In genomic region chr4:22017656-22018379, GRCm38 (mm10) we compare ENCODE assay signal across 8 mouse cellular contexts.
A peak's percentile ranks its signal among the peaks of the same experiment; 100 is the strongest.
DNase-seq lines count a peak whose midpoint lies in the region; ATAC-seq lines count a peak whose summit lies in the region.

No protein-coding gene starts in this region.

- H3K36me3 ChIP-seq in kidney, embryonic 15.5 days = no peaks in the 10 kb centered on the region
- H3K36me3 ChIP-seq in limb, embryonic 12.5 days = no peaks in the 10 kb centered on the region

- 16% methylated on average over 9 of the region's 9 CpGs for WGBS in kidney, embryonic 15.5 days
- WGBS in limb, embryonic 12.5 days = 13% methylated on average over 9 of the region's 9 CpGs

- no peak overlapping the region for H3K27ac ChIP-seq in kidney, embryonic 15.5 days
- H3K27ac ChIP-seq in limb, embryonic 12.5 days = no peak overlapping the region

- H3K4me1 ChIP-seq in kidney, embryonic 15.5 days = no peaks in the 10 kb centered on the region
- H3K4me1 ChIP-seq in limb, embryonic 12.5 days (replicated peaks) = no peaks in the 10 kb centered on the region

- no peaks in the 10 kb centered on the region for H3K27me3 ChIP-seq in kidney, embryonic 15.5 days
- H3K27me3 ChIP-seq in limb, embryonic 12.5 days = no peaks in the 10 kb centered on the region; the same call in 1 of the 2 replicates

- H3K9ac ChIP-seq in kidney, embryonic 15.5 days = no peak overlapping the region
- H3K9ac ChIP-seq in limb, embryonic 12.5 days (replicated peaks) = no peak overlapping the region

- H3K9me3 ChIP-seq in kidney, embryonic 15.5 days (replicated peaks) = no peaks in the 10 kb centered on the region
- H3K9me3 ChIP-seq in limb, embryonic 12.5 days = no peaks in the 10 kb centered on the region

- ATAC-seq in kidney, embryonic 15.5 days (replicated peaks; ENCODE audit: low FRiP score) = 0 out of 2 replicates have a peak, but pooled peaks have one; percentile 49
- no peak for ATAC-seq in limb, embryonic 12.5 days (ENCODE audit: insufficient number of reproducible peaks, insufficient read depth, low FRiP score, low TSS enrichment, low read depth)

- no peak overlapping the region for H3K4me2 ChIP-seq in kidney, embryonic 15.5 days
- H3K4me2 ChIP-seq in limb, embryonic 12.5 days = peak overlapping the region; percentile 21

- DNase-seq in 3134 (ENCODE audit: extremely low read depth, insufficient read length, low spot score) = peak; percentile 15
- DNase-seq in CD4-positive helper T cell, adult 2 months (ENCODE audit: low read depth, low spot score) = peak; percentile 4
- peak; percentile 55 for DNase-seq in cerebellum, adult 9-10 months
- peak; percentile 10 to 64 for DNase-seq in frontal cortex, postnatal 25 days (ENCODE audit: low spot score in 2 of 2)
- peak; percentile 78 for DNase-seq in retina, postnatal 1 day
- no peak for DNase-seq in spleen, postnatal 36 days (ENCODE audit: low spot score in 2 of 2)

- no peak overlapping the region for H3K4me3 ChIP-seq in kidney, embryonic 15.5 days (replicated peaks)
- H3K4me3 ChIP-seq in limb, embryonic 12.5 days (replicated peaks) = no peak overlapping the region

Comparison
In these comparisons a context has a peak if more than half of its experiments do, and no peak if none do; other contexts are left out.
1. DNase-seq: peak in 3134 (single experiment), CD4-positive helper T cell, adult 2 months (single experiment), cerebellum, adult 9-10 months (single experiment), frontal cortex, postnatal 25 days (2 of 2) and retina, postnatal 1 day (single experiment); none in spleen, postnatal 36 days (0 of 2).